Mouse (Mus musculus) limb, embryonic 12.5 days (tissue): ENCODE results near the gene Frmd4a. TPM values are rescaled to one million over a fixed set of nuclear protein-coding genes. Genes with fewer than 3 reads are reported as not detected.

Experiments
- ATAC-seq: fragments of 200-750 bp; cut with Nextera tagmentation; 2 replicates; pipeline ENCODE4 v1.8.0; 2017; ENCODE audit warnings: low read depth, moderate TSS enrichment; ENCODE audit not compliant: insufficient number of reproducible peaks, insufficient read depth, low FRiP score, low TSS enrichment
- H3K27ac ChIP-seq: fragments of 300-500 bp; sonication (generic); 2 replicates; pipeline ENCODE4 v1.5.1; 2016; ENCODE audit warnings: mild to moderate bottlenecking, moderate library complexity
- H3K27me3 ChIP-seq: fragments of 300-500 bp; sonication (generic); 2 replicates; pipeline ENCODE4 v1.6.1; 2016; ENCODE audit warnings: mild to moderate bottlenecking, moderate library complexity
- H3K36me3 ChIP-seq: fragments of 300-500 bp; sonication (generic); 2 replicates; pipeline ENCODE4 v1.6.1; 2016; ENCODE audit warnings: mild to moderate bottlenecking, moderate library complexity
- H3K4me1 ChIP-seq: fragments of 300-500 bp; sonication (generic); replicated peaks from 2 replicates; pipeline ENCODE4 v1.6.1; 2016
- H3K4me2 ChIP-seq: fragments of 300-500 bp; sonication (generic); 2 replicates; pipeline ENCODE4 v1.6.1; 2016; ENCODE audit warnings: mild to moderate bottlenecking, moderate library complexity
- H3K4me3 ChIP-seq: fragments of 300-500 bp; sonication (generic); replicated peaks from 2 replicates; pipeline ENCODE4 v1.5.1; 2016; ENCODE audit warnings: mild to moderate bottlenecking
- H3K9ac ChIP-seq: fragments of 300-500 bp; sonication (generic); replicated peaks from 2 replicates; pipeline ENCODE4 v1.6.1; 2016; ENCODE audit warnings: mild to moderate bottlenecking, moderate library complexity
- H3K9me3 ChIP-seq: fragments of 300-500 bp; sonication (generic); 2 replicates; pipeline ENCODE4 v1.6.1; 2016; ENCODE audit warnings: mild to moderate bottlenecking, moderate library complexity
- WGBS: fragments of 180-500 bp; shearing (Covaris S2); methylation state at CpG from one replicate; pipeline ENCODE4 v1.1.7; 2016; 5-methylcytosine and 5-hydroxymethylcytosine counted together
- polyA plus RNA-seq: library from polyadenylated mRNA; unstranded; fragments of >200 nt; fragmentation: Nextera tagmentation; extraction: Ambion mirVana; gene quantifications from 2 replicates; pipeline ENCODE4 v1.2.1, GENCODE M21; 2016

Gene Frmd4a
- polyA plus RNA-seq, 1 experiment from 2014 or later = 69.3 TPM

- Histone ChIP-seq H3K27ac (peak overlapping the region; percentile 12; the same call in 1 of the 2 replicates), H3K4me1 (peaks cover 45% of the 10 kb centered on the region)
- WGBS = 86% methylated on average over 5 of the region's 5 CpGs
These were observed 551.5 kb downstream of the Frmd4a start for GRCm38 (mm10) chr2:4568967-4569366.

GRCm38 (mm10) chr2:4570186-4570861 lies 552.8 kb downstream of the Frmd4a start:
- Histone ChIP-seq H3K27me3 (no peaks in the 10 kb centered on the region), H3K4me2 (no peak overlapping the region), H3K9me3 (no peaks in the 10 kb centered on the region), H3K36me3 (peaks cover 100% of the 10 kb centered on the region), H3K27ac (peak overlapping the region; percentile 46; the same call in 1 of the 2 replicates), H3K4me3 (no peak overlapping the region), H3K9ac (no peak overlapping the region), H3K4me1 (peaks cover 42% of the 10 kb centered on the region)
- 68% methylated on average over 10 of the region's 10 CpGs for WGBS
- ATAC-seq = no peak

More at GRCm38 (mm10) chr2:4568967-4569366, 551.5 kb downstream of the Frmd4a start:
- no peak overlapping the region for H3K4me3 ChIP-seq
- no peak overlapping the region for H3K9ac ChIP-seq
- ATAC-seq = no peak
- no peaks in the 10 kb centered on the region for H3K9me3 ChIP-seq
- no peaks in the 10 kb centered on the region for H3K27me3 ChIP-seq
- H3K4me2 ChIP-seq = no peak overlapping the region
- peaks cover 100% of the 10 kb centered on the region for H3K36me3 ChIP-seq

GRCm38 (mm10) chr2:4572498-4573263 lies 555.2 kb downstream of the Frmd4a start:
- H3K4me3 ChIP-seq = no peak overlapping the region
- no peak for ATAC-seq
- no peak overlapping the region for H3K9ac ChIP-seq
- H3K27me3 ChIP-seq = no peaks in the 10 kb centered on the region
- H3K36me3 ChIP-seq = peaks cover 100% of the 10 kb centered on the region
- H3K4me1 ChIP-seq = peaks cover 24% of the 10 kb centered on the region
- H3K4me2 ChIP-seq = no peak overlapping the region
- 82% methylated on average over 7 of the region's 7 CpGs for WGBS
- H3K27ac ChIP-seq = no peak overlapping the region
- H3K9me3 ChIP-seq = no peaks in the 10 kb centered on the region

GRCm38 (mm10) chr2:4573386-4573785 lies 555.9 kb downstream of the Frmd4a start:
- H3K36me3 ChIP-seq = peaks cover 98% of the 10 kb centered on the region
- H3K27me3 ChIP-seq = no peaks in the 10 kb centered on the region
- H3K4me1 ChIP-seq = peaks cover 24% of the 10 kb centered on the region
- ATAC-seq = no peak
- H3K27ac ChIP-seq = 0 out of 2 replicates have a peak overlapping the region, but pooled peaks have one; percentile 7
- 56% methylated on average over 4 of the region's 4 CpGs for WGBS
- H3K4me3 ChIP-seq = no peak overlapping the region
- H3K4me2 ChIP-seq = no peak overlapping the region
- no peaks in the 10 kb centered on the region for H3K9me3 ChIP-seq
- H3K9ac ChIP-seq = no peak overlapping the region

- peaks cover 20% of the 10 kb centered on the region for H3K4me1 ChIP-seq
These were observed 556.7 kb downstream of the Frmd4a start for GRCm38 (mm10) chr2:4574251-4574650.

GRCm38 (mm10) chr2:4575163-4575562 lies 557.6 kb downstream of the Frmd4a start:
- WGBS = 91% methylated on average over 2 of the region's 2 CpGs
- Histone ChIP-seq H3K27me3 (no peaks in the 10 kb centered on the region), H3K36me3 (peaks cover 98% of the 10 kb centered on the region), H3K4me1 (peaks cover 12% of the 10 kb centered on the region), H3K27ac (no peak overlapping the region), H3K4me3 (no peak overlapping the region), H3K4me2 (no peak overlapping the region), H3K9me3 (no peaks in the 10 kb centered on the region), H3K9ac (no peak overlapping the region)
- no peak for ATAC-seq

More at GRCm38 (mm10) chr2:4574251-4574650, 556.7 kb downstream of the Frmd4a start:
- 81% methylated on average over 5 of the region's 5 CpGs for WGBS
- Histone ChIP-seq H3K9me3 (no peaks in the 10 kb centered on the region), H3K27me3 (no peaks in the 10 kb centered on the region), H3K4me2 (no peak overlapping the region), H3K27ac (0 out of 2 replicates have a peak overlapping the region, but pooled peaks have one; percentile 42), H3K36me3 (peaks cover 98% of the 10 kb centered on the region), H3K9ac (no peak overlapping the region), H3K4me3 (no peak overlapping the region)
- ATAC-seq = no peak

GRCm38 (mm10) chr2:4575975-4576374 lies 558.5 kb downstream of the Frmd4a start:
- Histone ChIP-seq H3K4me3 (no peak overlapping the region), H3K27me3 (no peaks in the 10 kb centered on the region), H3K36me3 (peaks cover 98% of the 10 kb centered on the region), H3K27ac (no peak overlapping the region), H3K9me3 (no peaks in the 10 kb centered on the region), H3K4me2 (no peak overlapping the region), H3K9ac (no peak overlapping the region), H3K4me1 (peaks cover 12% of the 10 kb centered on the region)
- WGBS = 94% methylated on average over 7 of the region's 7 CpGs
- no peak for ATAC-seq

- Histone ChIP-seq H3K27me3 (no peaks in the 10 kb centered on the region), H3K9me3 (no peaks in the 10 kb centered on the region), H3K9ac (no peak overlapping the region), H3K27ac (0 out of 2 replicates have a peak overlapping the region, but pooled peaks have one; percentile 47), H3K4me1 (peaks cover 18% of the 10 kb centered on the region), H3K4me3 (no peak overlapping the region), H3K4me2 (no peak overlapping the region), H3K36me3 (peaks cover 90% of the 10 kb centered on the region)
- 83% methylated on average over 5 of the region's 5 CpGs for WGBS
- no peak for ATAC-seq
These were observed 560.8 kb downstream of the Frmd4a start for GRCm38 (mm10) chr2:4578291-4578690.

- no peak overlapping the region for H3K4me3 ChIP-seq
- WGBS = 79% methylated on average over 8 of the region's 8 CpGs
- ATAC-seq = no peak
- H3K27ac ChIP-seq = peak overlapping the region; percentile 47
- no peak overlapping the region for H3K4me2 ChIP-seq
- peaks cover 23% of the 10 kb centered on the region for H3K4me1 ChIP-seq
- no peaks in the 10 kb centered on the region for H3K27me3 ChIP-seq
- H3K36me3 ChIP-seq = peaks cover 78% of the 10 kb centered on the region
- no peak overlapping the region for H3K9ac ChIP-seq
- no peaks in the 10 kb centered on the region for H3K9me3 ChIP-seq
These were observed 562.0 kb downstream of the Frmd4a start for GRCm38 (mm10) chr2:4579357-4580068.

- Histone ChIP-seq H3K9me3 (no peaks in the 10 kb centered on the region), H3K9ac (no peak overlapping the region), H3K4me3 (no peak overlapping the region), H3K4me1 (peaks cover 33% of the 10 kb centered on the region), H3K27ac (no peak overlapping the region), H3K36me3 (peaks cover 66% of the 10 kb centered on the region), H3K27me3 (no peaks in the 10 kb centered on the region), H3K4me2 (no peak overlapping the region)
- 86% methylated on average over 6 of the region's 6 CpGs for whole genome bisulfite sequencing
- ATAC-seq = no peak
These were observed 563.1 kb downstream of the Frmd4a start for GRCm38 (mm10) chr2:4580666-4581065.

GRCm38 (mm10) chr2:4582930-4583329 lies 565.4 kb downstream of the Frmd4a start:
- Histone ChIP-seq H3K4me1 (peaks cover 54% of the 10 kb centered on the region), H3K27ac (peak overlapping the region; percentile 69), H3K27me3 (no peaks in the 10 kb centered on the region), H3K4me2 (no peak overlapping the region), H3K36me3 (peaks cover 62% of the 10 kb centered on the region), H3K9ac (no peak overlapping the region), H3K9me3 (no peaks in the 10 kb centered on the region), H3K4me3 (no peak overlapping the region)
- ATAC-seq = no peak
- 67% methylated on average over 2 of the region's 2 CpGs for WGBS
